Mouse (Mus musculus): ENCODE data around the gene Creb5. TPM values are rescaled to one million over a fixed set of nuclear protein-coding genes. Genes with fewer than 3 reads are reported as not detected.

Creb5 gene
- polyA plus RNA-seq, 1 experiment from 2014 or later, result 0.20 TPM

- Histone ChIP-seq H3K36me3 (replicated peaks; ENCODE audit: insufficient read depth, low read length) (no peaks in the 10 kb centered on the region), H3K4me3 (ENCODE audit: low read depth, low read length) (no peak overlapping the region), H3K4me1 (ENCODE audit: insufficient read depth) (peaks cover 11% of the 10 kb centered on the region), H3K27me3 (ENCODE audit: insufficient read depth, low read length) (peaks cover 63% of the 10 kb centered on the region), H3K27ac (ENCODE audit: low read depth) (no peak overlapping the region), H3K9ac (replicated peaks) (no peak overlapping the region), H3K9me3 (ENCODE audit: low read length) (no peaks in the 10 kb centered on the region), H3K4me2 (ENCODE audit: low read depth, low read length) (no peak overlapping the region)
- 44% methylated on average over 8 of the region's 8 CpGs for WGBS (ENCODE audit: insufficient replicate concordance)
- 0 out of 2 replicates have a peak, but pooled peaks have one; percentile 8 for TF ChIP-seq CTCF (IDR thresholded peaks at IDR 0.05; ENCODE audit: low read depth)
- TF ChIP-seq EP300 (IDR thresholded peaks at IDR 0.05; ENCODE audit: low read depth), result no peak
- DNase-seq (no peak), ATAC-seq (no peak)
Observed at GRCm38 (mm10) chr6:53290215-53290990, 3.3 kb downstream of the Creb5 start.

- no peak overlapping the region for H3K4me3 ChIP-seq (ENCODE audit: low read depth, low read length)
- H3K27ac ChIP-seq (ENCODE audit: low read depth), result no peak overlapping the region
- H3K4me2 ChIP-seq (ENCODE audit: low read depth, low read length), result no peak overlapping the region
- peaks cover 3% of the 10 kb centered on the region for H3K4me1 ChIP-seq (ENCODE audit: insufficient read depth)
- H3K36me3 ChIP-seq (replicated peaks; ENCODE audit: insufficient read depth, low read length), result no peaks in the 10 kb centered on the region
- ATAC-seq, result no peak
- no peak for DNase-seq
- no peak for TF ChIP-seq CTCF (IDR thresholded peaks at IDR 0.05; ENCODE audit: low read depth)
- no peak for TF ChIP-seq EP300 (IDR thresholded peaks at IDR 0.05; ENCODE audit: low read depth)
- 62% methylated on average over 1 of the region's 1 CpGs for WGBS (ENCODE audit: insufficient replicate concordance)
- H3K9ac ChIP-seq (replicated peaks), result no peak overlapping the region
- peaks cover 38% of the 10 kb centered on the region for H3K27me3 ChIP-seq (ENCODE audit: insufficient read depth, low read length)
- no peaks in the 10 kb centered on the region for H3K9me3 ChIP-seq (ENCODE audit: low read length)
Observed at GRCm38 (mm10) chr6:53292931-53293330, 5.9 kb downstream of the Creb5 start.

GRCm38 (mm10) chr6:53297851-53298250, 10.8 kb downstream of the Creb5 start:
- Histone ChIP-seq H3K27me3 (ENCODE audit: insufficient read depth, low read length) (no peaks in the 10 kb centered on the region), H3K4me2 (ENCODE audit: low read depth, low read length) (no peak overlapping the region), H3K9ac (replicated peaks) (no peak overlapping the region), H3K27ac (ENCODE audit: low read depth) (no peak overlapping the region), H3K4me3 (ENCODE audit: low read depth, low read length) (no peak overlapping the region), H3K9me3 (ENCODE audit: low read length) (no peaks in the 10 kb centered on the region), H3K36me3 (replicated peaks; ENCODE audit: insufficient read depth, low read length) (no peaks in the 10 kb centered on the region), H3K4me1 (ENCODE audit: insufficient read depth) (no peaks in the 10 kb centered on the region)
- ATAC-seq, result no peak
- TF ChIP-seq EP300 (IDR thresholded peaks at IDR 0.05; ENCODE audit: low read depth) (no peak), CTCF (IDR thresholded peaks at IDR 0.05; ENCODE audit: low read depth) (no peak)
- WGBS (ENCODE audit: insufficient replicate concordance), result 65% methylated on average over 5 of the region's 5 CpGs
- DNase-seq, result no peak

GRCm38 (mm10) chr6:53304201-53304600, 17.1 kb downstream of the Creb5 start:
- WGBS (ENCODE audit: insufficient replicate concordance), result 63% methylated on average over 2 of the region's 2 CpGs
- ATAC-seq, result no peak
- no peak overlapping the region for H3K4me3 ChIP-seq (ENCODE audit: low read depth, low read length)
- H3K9ac ChIP-seq (replicated peaks), result no peak overlapping the region
- H3K27ac ChIP-seq (ENCODE audit: low read depth), result no peak overlapping the region
- no peaks in the 10 kb centered on the region for H3K9me3 ChIP-seq (ENCODE audit: low read length)
- H3K4me2 ChIP-seq (ENCODE audit: low read depth, low read length), result no peak overlapping the region
- H3K36me3 ChIP-seq (replicated peaks; ENCODE audit: insufficient read depth, low read length), result no peaks in the 10 kb centered on the region
- no peaks in the 10 kb centered on the region for H3K27me3 ChIP-seq (ENCODE audit: insufficient read depth, low read length)
- TF ChIP-seq CTCF (IDR thresholded peaks at IDR 0.05; ENCODE audit: low read depth), result no peak
- H3K4me1 ChIP-seq (ENCODE audit: insufficient read depth), result no peaks in the 10 kb centered on the region
- DNase-seq, result no peak

- H3K9ac ChIP-seq (replicated peaks), result no peak overlapping the region
- no peak for ATAC-seq
- DNase-seq, result no peak
- 81% methylated on average over 4 of the region's 4 CpGs for WGBS (ENCODE audit: insufficient replicate concordance)
- no peaks in the 10 kb centered on the region for H3K4me1 ChIP-seq (ENCODE audit: insufficient read depth)
- TF ChIP-seq EP300 (IDR thresholded peaks at IDR 0.05; ENCODE audit: low read depth) (no peak), CTCF (IDR thresholded peaks at IDR 0.05; ENCODE audit: low read depth) (no peak)
- H3K27ac ChIP-seq (ENCODE audit: low read depth), result no peak overlapping the region
- no peaks in the 10 kb centered on the region for H3K27me3 ChIP-seq (ENCODE audit: insufficient read depth, low read length)
- no peaks in the 10 kb centered on the region for H3K9me3 ChIP-seq (ENCODE audit: low read length)
- no peak overlapping the region for H3K4me3 ChIP-seq (ENCODE audit: low read depth, low read length)
- H3K36me3 ChIP-seq (replicated peaks; ENCODE audit: insufficient read depth, low read length), result no peaks in the 10 kb centered on the region
- H3K4me2 ChIP-seq (ENCODE audit: low read depth, low read length), result no peak overlapping the region
Observed at GRCm38 (mm10) chr6:53306156-53306555, 19.1 kb downstream of the Creb5 start.

GRCm38 (mm10) chr6:53306710-53307109, 19.6 kb downstream of the Creb5 start:
- H3K4me1 ChIP-seq (ENCODE audit: insufficient read depth), result no peaks in the 10 kb centered on the region
- H3K36me3 ChIP-seq (replicated peaks; ENCODE audit: insufficient read depth, low read length), result no peaks in the 10 kb centered on the region
- no peak overlapping the region for H3K4me2 ChIP-seq (ENCODE audit: low read depth, low read length)
- H3K4me3 ChIP-seq (ENCODE audit: low read depth, low read length), result no peak overlapping the region
- 80% methylated on average over 5 of the region's 5 CpGs for WGBS (ENCODE audit: insufficient replicate concordance)
- H3K27me3 ChIP-seq (ENCODE audit: insufficient read depth, low read length), result no peaks in the 10 kb centered on the region
- H3K9me3 ChIP-seq (ENCODE audit: low read length), result no peaks in the 10 kb centered on the region
- no peak overlapping the region for H3K27ac ChIP-seq (ENCODE audit: low read depth)
- ATAC-seq (no peak), DNase-seq (no peak)
- TF ChIP-seq EP300 (IDR thresholded peaks at IDR 0.05; ENCODE audit: low read depth) (no peak), CTCF (IDR thresholded peaks at IDR 0.05; ENCODE audit: low read depth) (no peak)
- no peak overlapping the region for H3K9ac ChIP-seq (replicated peaks)
